Mouse (Mus musculus) E14TG2a.4 (cell line): ENCODE data around the gene Nedd9.

Experiments used
- CTCF ChIP-seq: conservative IDR thresholded peaks from 2 replicates; pipeline ENCODE4 v1.5.1; 2014; ENCODE audit warnings: low read length
- NANOG ChIP-seq: IDR thresholded peaks from 2 replicates; pipeline ENCODE4 v1.6.1; 2014; ENCODE audit warnings: borderline replicate concordance, low read length, mixed read lengths
- POU5F1 ChIP-seq: IDR thresholded peaks from 2 replicates; pipeline ENCODE4 v1.6.1; 2014; ENCODE audit warnings: low read length, borderline replicate concordance

DNA sequence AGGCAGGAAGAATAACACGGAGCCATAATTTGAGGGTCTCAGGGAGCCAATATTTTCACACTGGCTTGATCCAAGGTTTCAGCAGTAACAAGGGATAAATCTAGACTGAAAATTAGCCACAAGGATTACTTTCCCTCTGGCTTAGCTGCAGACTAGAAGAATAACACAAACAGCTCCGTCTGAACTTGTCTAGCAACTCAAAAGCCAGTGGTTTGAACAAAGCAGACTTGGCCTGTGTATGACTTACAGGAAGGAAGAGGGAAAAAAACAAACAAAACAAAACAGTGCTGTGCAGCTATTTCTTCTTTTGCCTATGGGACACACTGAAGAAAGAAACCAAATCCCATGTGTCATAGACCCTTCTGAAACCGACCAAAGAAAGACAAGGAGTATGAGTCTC is 25.7 kb downstream of the Nedd9 start:
- TF ChIP-seq CTCF (no peak), POU5F1 (no peak), NANOG (no peak)
